Mouse (Mus musculus): ENCODE data around the gene Srsf12. TPM values are rescaled to one million over a fixed set of nuclear protein-coding genes. Genes with fewer than 3 reads are reported as not detected.

Gene Srsf12
- polyA plus RNA-seq, 1 experiment from 2014 or later: 0.31 TPM

DNA sequence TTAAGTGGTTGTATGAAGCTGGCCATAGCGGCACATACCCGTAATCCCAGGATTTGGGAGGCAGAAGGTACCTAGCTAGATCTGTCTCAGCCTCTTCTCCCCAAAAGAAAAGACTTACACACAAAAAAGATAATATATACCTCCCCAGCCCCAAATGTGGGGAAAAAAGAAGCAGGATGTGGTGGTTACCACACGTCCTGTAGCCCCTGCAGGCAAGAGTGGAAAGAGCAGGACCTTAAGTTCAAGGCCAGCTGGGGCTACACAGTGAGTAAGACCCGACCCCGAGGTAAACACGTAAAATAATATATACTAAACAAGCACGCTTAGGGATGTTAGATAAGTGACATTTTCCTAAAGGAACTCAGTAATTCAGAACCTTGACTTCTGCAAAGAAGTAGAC lies 18.4 kb downstream of the Srsf12 start:
- Histone ChIP-seq H3K4me2 (no peak overlapping the region), H3K4me1 (replicated peaks) (peaks cover 4% of the 10 kb centered on the region), H3K27me3 (no peaks in the 10 kb centered on the region), H3K36me3 (no peaks in the 10 kb centered on the region), H3K9me3 (replicated peaks) (no peaks in the 10 kb centered on the region), H3K9ac (no peak overlapping the region), H3K4me3 (replicated peaks) (no peak overlapping the region), H3K27ac (no peak overlapping the region)
- ATAC-seq (ENCODE audit: low read depth) (no peak), DNase-seq (no peak)
- WGBS (ENCODE audit: insufficient replicate concordance): 55% methylated on average over 7 of the region's 7 CpGs

DNA sequence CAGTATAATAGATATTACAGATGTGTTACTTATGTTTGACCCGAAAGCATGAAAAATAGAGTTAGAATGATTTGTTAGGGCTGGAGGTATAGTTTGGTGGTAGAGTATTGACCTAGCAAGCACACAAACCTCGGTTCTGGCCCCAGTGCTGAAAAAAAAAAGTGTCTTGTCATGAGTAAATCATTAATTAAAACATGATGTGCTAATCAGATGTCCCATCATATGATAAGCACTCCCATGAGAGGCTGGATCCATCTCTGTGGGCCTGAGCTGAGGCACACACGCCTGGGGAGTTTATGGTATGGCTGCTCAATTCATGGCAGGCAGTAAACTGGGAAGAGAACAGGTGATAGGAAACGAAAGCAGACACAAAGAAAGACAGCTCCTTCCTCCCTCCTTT lies 20.8 kb downstream of the Srsf12 start:
- ATAC-seq (ENCODE audit: low read depth) (no peak), DNase-seq (no peak)
- H3K4me1 ChIP-seq (replicated peaks): peaks cover under 1% of the 10 kb centered on the region
- H3K27me3 ChIP-seq: no peaks in the 10 kb centered on the region
- no peak overlapping the region for H3K9ac ChIP-seq
- H3K4me2 ChIP-seq: no peak overlapping the region
- H3K27ac ChIP-seq: no peak overlapping the region
- H3K4me3 ChIP-seq (replicated peaks): no peak overlapping the region
- H3K36me3 ChIP-seq: no peaks in the 10 kb centered on the region
- H3K9me3 ChIP-seq (replicated peaks): no peaks in the 10 kb centered on the region
- 47% methylated on average over 4 of the region's 4 CpGs for WGBS (ENCODE audit: insufficient replicate concordance)

DNA sequence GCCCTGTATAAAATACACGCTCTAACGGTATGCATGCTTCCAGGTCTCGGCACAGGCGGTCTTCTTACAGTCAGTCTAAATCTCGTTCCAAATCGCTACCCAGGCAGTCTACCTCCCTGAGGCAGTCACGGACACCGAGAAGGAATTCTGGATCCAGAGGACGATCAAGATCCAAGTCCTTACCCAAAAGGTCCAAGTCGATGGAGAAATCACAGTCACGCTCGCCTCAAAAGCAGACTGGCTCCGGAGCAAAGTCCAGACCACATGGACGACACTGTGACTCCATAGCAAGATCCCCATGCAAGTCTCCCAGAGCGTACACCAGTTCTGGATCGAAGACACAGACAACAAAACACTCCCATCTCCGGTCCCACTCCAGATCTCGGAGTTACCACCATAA lies 22.1 kb downstream of the Srsf12 start:
- Histone ChIP-seq H3K36me3 (no peaks in the 10 kb centered on the region), H3K27me3 (no peaks in the 10 kb centered on the region), H3K9ac (no peak overlapping the region), H3K9me3 (replicated peaks) (no peaks in the 10 kb centered on the region), H3K27ac (no peak overlapping the region), H3K4me3 (replicated peaks) (no peak overlapping the region), H3K4me2 (no peak overlapping the region), H3K4me1 (replicated peaks) (no peaks in the 10 kb centered on the region)
- WGBS (ENCODE audit: insufficient replicate concordance): 72% methylated on average over 18 of the region's 18 CpGs
- ATAC-seq (ENCODE audit: low read depth) (no peak), DNase-seq (no peak)

DNA sequence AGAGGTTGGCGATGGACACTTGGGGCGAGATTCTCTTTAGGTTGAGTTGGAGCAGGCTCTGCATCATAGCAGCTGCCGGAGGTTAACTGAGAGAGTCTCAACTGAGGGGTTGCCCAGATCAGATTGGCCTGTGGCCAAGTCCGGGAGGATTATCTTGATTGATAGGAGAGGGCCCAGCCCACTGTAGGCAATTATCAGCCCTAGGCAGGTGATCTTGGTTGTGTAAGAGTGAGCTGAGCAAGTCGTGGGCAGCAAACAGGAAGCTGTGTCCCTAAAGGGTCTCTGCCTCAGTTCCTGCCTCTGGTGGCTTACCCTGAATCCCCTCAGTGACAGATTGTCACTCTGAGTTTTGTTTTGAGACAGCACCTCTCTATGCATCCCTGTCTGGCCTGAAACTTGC lies 33.7 kb downstream of the Srsf12 start:
- H3K9me3 ChIP-seq (replicated peaks): no peaks in the 10 kb centered on the region
- peak overlapping the region; percentile 67; the same call in 1 of the 2 replicates for H3K27ac ChIP-seq
- ATAC-seq (ENCODE audit: low read depth): no peak
- 36% methylated on average over 5 of the region's 5 CpGs for WGBS (ENCODE audit: insufficient replicate concordance)
- no peaks in the 10 kb centered on the region for H3K27me3 ChIP-seq
- no peak overlapping the region for H3K9ac ChIP-seq
- H3K4me2 ChIP-seq: 0 out of 2 replicates have a peak overlapping the region, but pooled peaks have one; percentile 4
- no peak overlapping the region for H3K4me3 ChIP-seq (replicated peaks)
- no peak for DNase-seq
- H3K36me3 ChIP-seq: peaks cover 37% of the 10 kb centered on the region
- H3K4me1 ChIP-seq (replicated peaks): peaks cover 43% of the 10 kb centered on the region

- peak overlapping the region; percentile 67 for H3K27ac ChIP-seq
- DNase-seq: peak; percentile 27
- H3K4me2 ChIP-seq: peak overlapping the region; percentile 4; the same call in 1 of the 2 replicates
- H3K4me3 ChIP-seq (replicated peaks): no peak overlapping the region
- no peak for ATAC-seq (ENCODE audit: low read depth)
- no peak overlapping the region for H3K9ac ChIP-seq
- H3K9me3 ChIP-seq (replicated peaks): no peaks in the 10 kb centered on the region
- peaks cover 37% of the 10 kb centered on the region for H3K36me3 ChIP-seq
- 35% methylated on average over 12 of the region's 12 CpGs for WGBS (ENCODE audit: insufficient replicate concordance)
- peaks cover 43% of the 10 kb centered on the region for H3K4me1 ChIP-seq (replicated peaks)
- H3K27me3 ChIP-seq: no peaks in the 10 kb centered on the region
Measured at GRCm38 (mm10) chr4:33243016-33243758, 34.4 kb downstream of the Srsf12 start.

DNA sequence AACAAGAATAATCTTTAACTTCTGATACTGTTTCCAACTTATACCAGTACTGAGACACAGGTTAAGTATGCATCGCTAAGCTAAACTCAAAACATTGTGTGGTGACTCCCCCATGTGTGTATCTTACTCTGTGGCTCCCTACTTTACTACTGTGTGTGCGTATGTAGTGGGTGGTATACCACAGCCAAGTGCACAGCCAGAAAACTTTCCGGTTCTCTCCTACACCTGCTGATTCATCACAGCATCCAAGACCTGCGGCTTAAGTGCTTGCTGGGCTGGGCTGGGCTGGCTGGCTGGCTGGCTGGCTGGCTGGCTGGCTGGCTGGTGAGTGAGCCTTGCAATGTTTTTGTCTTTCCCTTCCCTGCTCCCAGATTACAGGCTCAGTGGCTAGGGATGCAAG lies 35.1 kb downstream of the Srsf12 start:
- Histone ChIP-seq H3K4me3 (replicated peaks) (no peak overlapping the region), H3K27me3 (no peaks in the 10 kb centered on the region), H3K4me2 (no peak overlapping the region), H3K36me3 (peaks cover 37% of the 10 kb centered on the region), H3K4me1 (replicated peaks) (peaks cover 45% of the 10 kb centered on the region), H3K27ac (no peak overlapping the region), H3K9ac (no peak overlapping the region), H3K9me3 (replicated peaks) (no peaks in the 10 kb centered on the region)
- DNase-seq (no peak), ATAC-seq (ENCODE audit: low read depth) (no peak)
- WGBS (ENCODE audit: insufficient replicate concordance): 79% methylated on average over 4 of the region's 4 CpGs

GRCm38 (mm10) chr4:33245853-33246395 lies 37.1 kb downstream of the Srsf12 start:
- ATAC-seq (ENCODE audit: low read depth) (no peak), DNase-seq (no peak)
- no peaks in the 10 kb centered on the region for H3K27me3 ChIP-seq
- peaks cover 54% of the 10 kb centered on the region for H3K4me1 ChIP-seq (replicated peaks)
- peaks cover 37% of the 10 kb centered on the region for H3K36me3 ChIP-seq
- no peaks in the 10 kb centered on the region for H3K9me3 ChIP-seq (replicated peaks)
- WGBS (ENCODE audit: insufficient replicate concordance): 79% methylated on average over 14 of the region's 14 CpGs
- no peak overlapping the region for H3K27ac ChIP-seq
- H3K9ac ChIP-seq: peak overlapping the region; percentile 99; the same call in 1 of the 2 replicates
- H3K4me3 ChIP-seq (replicated peaks): peak overlapping the region; percentile 98
- H3K4me2 ChIP-seq: peak overlapping the region; percentile 76

DNA sequence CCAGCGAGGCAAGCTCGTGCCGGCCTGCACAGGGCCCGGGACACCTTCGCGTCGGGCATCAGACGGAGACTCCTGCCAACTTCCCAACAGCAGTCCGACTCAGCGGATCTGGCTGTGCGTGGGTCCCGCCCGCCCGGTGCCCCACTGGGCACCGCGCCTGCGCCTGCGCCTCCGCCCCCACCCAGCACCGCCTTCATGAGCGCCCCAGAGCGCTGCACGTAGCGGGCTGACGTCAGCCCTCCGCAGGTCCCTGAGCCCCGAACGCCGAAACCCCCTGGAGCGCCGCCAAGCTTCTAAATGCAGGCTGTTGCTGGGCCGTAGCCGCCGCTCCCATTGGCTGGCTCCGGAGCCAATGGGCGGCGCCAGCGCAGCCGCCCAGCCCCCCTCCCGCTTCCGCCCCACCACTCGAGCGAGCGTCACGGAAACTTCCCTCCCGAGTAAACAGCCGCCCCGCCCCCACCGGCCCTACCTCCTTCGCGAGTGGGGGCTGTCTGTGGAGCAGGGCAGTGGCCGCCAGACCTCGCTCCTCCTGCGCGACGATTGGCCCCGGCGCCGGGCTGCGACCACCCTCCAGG lies 38.8 kb downstream of the Srsf12 start:
- Histone ChIP-seq H3K4me3 (replicated peaks) (peak overlapping the region; percentile 98), H3K27me3 (no peaks in the 10 kb centered on the region), H3K4me2 (peak overlapping the region; percentile 76), H3K36me3 (peaks cover 35% of the 10 kb centered on the region), H3K9ac (peak overlapping the region; percentile 99), H3K9me3 (replicated peaks) (no peaks in the 10 kb centered on the region), H3K4me1 (replicated peaks) (peaks cover 48% of the 10 kb centered on the region), H3K27ac (peak overlapping the region; percentile 100)
- WGBS (ENCODE audit: insufficient replicate concordance): under 1% methylated on average over 60 of the region's 60 CpGs
- DNase-seq (peak; percentile 94), ATAC-seq (ENCODE audit: low read depth) (peak; percentile 91)

- DNase-seq (peak; percentile 96), ATAC-seq (ENCODE audit: low read depth) (peak; percentile 86)
- Histone ChIP-seq H3K9ac (peak overlapping the region; percentile 99), H3K27me3 (no peaks in the 10 kb centered on the region), H3K4me1 (replicated peaks) (peaks cover 41% of the 10 kb centered on the region), H3K36me3 (peaks cover 29% of the 10 kb centered on the region), H3K9me3 (replicated peaks) (no peaks in the 10 kb centered on the region), H3K27ac (peak overlapping the region; percentile 100), H3K4me3 (replicated peaks) (peak overlapping the region; percentile 98), H3K4me2 (peak overlapping the region; percentile 76)
- WGBS (ENCODE audit: insufficient replicate concordance): under 1% methylated on average over 79 of the region's 88 CpGs
Measured at GRCm38 (mm10) chr4:33248062-33248889, 39.5 kb downstream of the Srsf12 start.

DNA sequence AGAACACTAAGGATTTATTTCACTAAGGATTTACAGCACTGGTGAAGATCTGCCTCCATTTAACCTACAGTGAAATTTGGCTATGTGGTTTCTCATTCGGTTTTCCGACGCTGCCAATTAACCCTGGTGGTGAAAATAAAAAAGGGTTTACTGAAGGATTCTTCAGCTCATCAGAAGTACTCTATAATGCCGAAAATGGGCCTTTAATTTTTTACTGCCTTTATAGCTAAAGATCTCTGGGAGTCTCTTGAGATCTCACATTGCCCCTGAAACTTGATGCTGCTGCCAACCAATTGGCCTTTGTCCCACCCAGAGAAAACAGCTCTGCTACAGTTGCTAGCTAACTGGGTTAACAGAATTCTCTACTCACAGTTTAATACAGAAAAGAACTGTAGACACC lies 40.1 kb downstream of the Srsf12 start:
- 2% methylated on average over 4 of the region's 4 CpGs for WGBS (ENCODE audit: insufficient replicate concordance)
- Histone ChIP-seq H3K9ac (peak overlapping the region; percentile 76), H3K27me3 (no peaks in the 10 kb centered on the region), H3K4me2 (peak overlapping the region; percentile 76), H3K36me3 (peaks cover 24% of the 10 kb centered on the region), H3K27ac (peak overlapping the region; percentile 100), H3K4me1 (replicated peaks) (peaks cover 34% of the 10 kb centered on the region), H3K4me3 (replicated peaks) (peak overlapping the region; percentile 98), H3K9me3 (replicated peaks) (no peaks in the 10 kb centered on the region)
- ATAC-seq (ENCODE audit: low read depth) (no peak), DNase-seq (no peak)

DNA sequence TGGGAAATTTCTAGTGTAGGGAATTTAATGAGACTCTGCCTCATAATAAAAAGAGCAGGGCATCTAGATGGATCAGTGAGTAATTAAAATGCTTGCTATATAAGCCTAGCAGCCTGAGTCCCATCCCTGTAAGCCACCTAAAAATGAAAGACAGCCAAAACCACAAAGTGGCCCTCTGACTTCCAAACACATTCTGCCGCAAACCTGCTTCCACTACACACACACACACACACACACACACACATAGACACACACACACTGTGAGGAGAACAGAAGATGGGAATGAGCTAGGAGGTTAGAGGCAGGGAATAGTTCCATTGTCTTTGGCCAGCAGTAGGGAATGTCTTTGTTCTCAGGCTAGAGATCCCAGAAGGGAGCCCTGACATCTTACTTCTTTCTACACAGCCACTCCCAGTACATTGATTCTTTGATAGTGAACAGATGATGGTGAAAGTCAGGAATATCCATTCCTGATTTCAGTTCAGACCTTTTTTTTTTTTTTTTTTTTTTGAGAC lies 41.0 kb downstream of the Srsf12 start:
- no peak overlapping the region for H3K4me3 ChIP-seq (replicated peaks)
- WGBS (ENCODE audit: insufficient replicate concordance): 69% methylated on average over 1 of the region's 1 CpGs
- H3K27ac ChIP-seq: no peak overlapping the region
- peaks cover 27% of the 10 kb centered on the region for H3K4me1 ChIP-seq (replicated peaks)
- ATAC-seq (ENCODE audit: low read depth): no peak
- H3K36me3 ChIP-seq: peaks cover 15% of the 10 kb centered on the region
- no peak overlapping the region for H3K9ac ChIP-seq
- no peak overlapping the region for H3K4me2 ChIP-seq
- no peaks in the 10 kb centered on the region for H3K9me3 ChIP-seq (replicated peaks)
- DNase-seq: no peak
- H3K27me3 ChIP-seq: no peaks in the 10 kb centered on the region

All from liver, embryonic 13.5 days (tissue).